Mouse (Mus musculus): Measurements from ENCODE around the gene Polr3g. TPM values are rescaled to one million over a fixed set of nuclear protein-coding genes. Genes with fewer than 3 reads are reported as not detected.
"Not testable (repeated sequence)": the region's sequence is repeated elsewhere in the genome, so short reads cannot be mapped to it uniquely, and the experiment has no call there.

Gene Polr3g
- polyA plus RNA-seq (2016; fragmentation: Nextera tagmentation; extraction: Ambion mirVana), result 7.5 and 9.0 TPM in 2 replicates

DNA sequence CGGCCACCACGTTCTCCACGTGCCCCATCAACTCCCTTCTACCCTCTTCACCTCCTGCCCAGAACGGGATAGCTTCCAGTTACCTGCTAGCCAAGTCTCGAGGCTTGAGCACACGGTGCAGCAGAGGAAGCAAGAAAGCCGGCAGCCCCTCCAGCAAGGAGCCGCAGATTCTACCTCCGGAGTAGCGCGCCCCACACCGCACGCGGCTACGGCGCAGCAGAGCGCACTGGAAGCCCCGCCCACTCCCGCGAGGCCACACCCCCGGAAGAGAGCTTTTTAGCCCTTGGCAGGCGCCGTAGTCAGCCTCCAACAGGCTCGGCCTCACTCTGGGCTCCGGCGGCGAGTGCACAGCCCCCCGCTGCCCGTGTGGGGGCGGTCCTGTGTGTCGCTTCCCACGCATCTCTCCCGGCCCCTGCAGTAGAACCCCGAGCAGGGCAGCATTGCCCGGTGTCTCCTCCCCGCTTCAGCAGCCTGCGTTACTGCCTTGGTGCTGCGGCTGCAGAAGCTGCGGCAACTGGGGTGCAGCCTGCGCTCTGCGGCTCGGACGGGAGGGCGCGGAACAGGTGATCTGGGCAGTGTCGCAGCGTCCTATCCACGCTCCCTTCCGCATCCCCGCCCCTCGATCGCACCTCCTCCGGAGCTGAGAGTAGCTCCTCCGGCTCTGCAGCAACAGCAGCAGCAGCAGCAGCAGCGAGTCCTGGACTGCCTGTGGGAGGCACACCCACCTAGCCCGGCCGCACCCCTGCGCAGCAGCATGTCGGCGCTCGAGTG is at the start of gene Polr3g, which contains the start of gene Mblac2:
Gene Polr3g, minus strand, starts transcription at position 239 of the 771 bp plus-strand sequence.
Gene Mblac2, plus strand, starts transcription at position 567 of the 771 bp plus-strand sequence.
- peak within 1 kb of the TSS; percentile 69 for H3K9ac ChIP-seq
- H3K27me3 ChIP-seq, result no peaks in the 10 kb centered on the region
- H3K9me3 ChIP-seq (replicated peaks), result no peaks in the 10 kb centered on the region
- peak within 1 kb of the TSS; percentile 67 for H3K4me3 ChIP-seq
- H3K36me3 ChIP-seq, result no peaks in the 10 kb centered on the region
- peak; percentile 98 for ATAC-seq (ENCODE audit: low FRiP score)
- H3K4me1 ChIP-seq, result peaks cover 15% of the 10 kb centered on the region
- WGBS, result under 1% methylated on average over 61 of the region's 61 CpGs
- peak within 1 kb of the TSS; percentile 88 for H3K27ac ChIP-seq
- H3K4me2 ChIP-seq (replicated peaks), result peak within 1 kb of the TSS; percentile 92

DNA sequence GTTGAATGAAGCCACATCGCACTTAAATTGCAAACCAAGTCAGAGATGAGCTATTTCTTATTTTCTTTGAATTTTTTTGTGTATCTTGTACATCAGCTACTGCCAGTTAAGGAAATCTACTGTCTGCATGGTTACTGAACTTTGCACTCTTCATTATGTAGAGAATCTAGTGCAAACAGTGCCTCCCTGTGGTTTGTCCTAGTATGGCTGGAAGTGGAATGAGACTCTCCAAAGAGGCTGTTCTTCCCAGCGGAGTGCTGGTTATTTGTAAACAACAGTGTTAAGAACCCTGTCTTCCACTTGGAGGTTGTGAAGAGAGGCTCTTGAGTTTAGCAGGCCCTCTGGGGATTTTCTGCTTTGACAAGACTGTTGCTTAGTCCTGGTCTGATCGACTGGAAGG is 49.6 kb upstream of the Polr3g start:
- H3K9me3 ChIP-seq (replicated peaks), result no peaks in the 10 kb centered on the region
- no peak overlapping the region for H3K4me2 ChIP-seq (replicated peaks)
- H3K27me3 ChIP-seq, result no peaks in the 10 kb centered on the region
- H3K36me3 ChIP-seq, result no peaks in the 10 kb centered on the region
- H3K4me3 ChIP-seq, result no peak overlapping the region
- no peak overlapping the region for H3K27ac ChIP-seq
- ATAC-seq (ENCODE audit: low FRiP score), result peak; percentile 42; the same call in 1 of the 2 replicates
- no peak overlapping the region for H3K9ac ChIP-seq
- 34% methylated on average over 3 of the region's 3 CpGs for WGBS
- no peaks in the 10 kb centered on the region for H3K4me1 ChIP-seq

DNA sequence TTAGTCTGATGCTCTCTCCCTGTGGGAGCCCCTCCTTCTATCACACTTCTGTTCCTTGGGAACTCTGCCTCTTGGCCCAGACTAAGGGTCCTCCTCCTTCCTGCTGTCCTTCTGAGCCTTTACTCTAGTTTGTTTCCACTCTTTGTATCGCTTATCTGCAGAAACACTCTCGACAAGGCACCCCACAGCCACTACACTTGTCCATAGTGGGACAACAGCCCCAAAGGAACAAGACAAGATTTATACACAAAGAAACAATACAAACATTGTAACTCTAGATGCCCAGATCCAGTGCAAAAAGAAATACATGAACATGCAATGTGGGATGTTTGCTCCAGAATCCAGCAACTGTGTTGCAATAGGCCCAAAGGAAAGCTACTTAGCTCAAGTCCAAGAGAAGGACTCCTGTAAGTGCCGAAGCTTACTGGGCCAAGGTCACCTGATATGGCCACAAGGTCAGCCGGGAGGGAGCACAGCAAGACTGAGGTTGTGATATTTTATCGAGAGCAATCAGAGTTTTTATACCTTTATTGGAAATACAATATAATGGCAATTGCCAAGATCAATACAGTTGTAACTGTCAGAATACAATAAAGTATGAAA is 46.3 kb upstream of the Polr3g start:
- WGBS, result 90% methylated on average over 5 of the region's 5 CpGs
- H3K27ac ChIP-seq, result no peak overlapping the region
- no peak overlapping the region for H3K4me2 ChIP-seq (replicated peaks)
- no peaks in the 10 kb centered on the region for H3K36me3 ChIP-seq
- no peaks in the 10 kb centered on the region for H3K4me1 ChIP-seq
- no peaks in the 10 kb centered on the region for H3K9me3 ChIP-seq (replicated peaks)
- H3K4me3 ChIP-seq, result no peak overlapping the region
- no peak for ATAC-seq (ENCODE audit: low FRiP score)
- H3K9ac ChIP-seq, result no peak overlapping the region
- no peaks in the 10 kb centered on the region for H3K27me3 ChIP-seq

DNA sequence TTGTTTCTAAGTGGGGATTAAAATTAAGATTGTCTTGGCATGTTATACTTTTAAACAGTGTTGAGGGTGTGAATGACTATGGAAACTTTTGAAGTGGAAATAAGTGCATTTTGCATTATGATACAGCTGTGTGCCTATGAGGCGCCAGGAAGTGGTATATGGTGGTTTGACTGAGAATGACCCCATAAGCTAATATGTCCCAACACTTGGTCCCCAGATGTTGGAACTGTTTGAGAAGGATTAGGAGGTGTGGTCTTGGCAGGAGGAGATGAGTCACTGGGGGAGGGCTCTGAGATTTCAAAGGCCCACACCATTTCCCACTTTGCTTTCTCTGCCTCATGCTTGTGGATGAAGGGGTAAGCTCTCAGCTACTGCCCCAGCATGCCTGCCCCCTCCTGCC is 44.5 kb upstream of the Polr3g start:
- no peak for ATAC-seq (ENCODE audit: low FRiP score)
- Histone ChIP-seq H3K27me3 (no peaks in the 10 kb centered on the region), H3K9ac (no peak overlapping the region), H3K4me1 (no peaks in the 10 kb centered on the region), H3K4me2 (replicated peaks) (no peak overlapping the region), H3K9me3 (replicated peaks) (no peaks in the 10 kb centered on the region), H3K36me3 (no peaks in the 10 kb centered on the region), H3K27ac (no peak overlapping the region), H3K4me3 (no peak overlapping the region)
- WGBS, result 90% methylated on average over 1 of the region's 1 CpGs

DNA sequence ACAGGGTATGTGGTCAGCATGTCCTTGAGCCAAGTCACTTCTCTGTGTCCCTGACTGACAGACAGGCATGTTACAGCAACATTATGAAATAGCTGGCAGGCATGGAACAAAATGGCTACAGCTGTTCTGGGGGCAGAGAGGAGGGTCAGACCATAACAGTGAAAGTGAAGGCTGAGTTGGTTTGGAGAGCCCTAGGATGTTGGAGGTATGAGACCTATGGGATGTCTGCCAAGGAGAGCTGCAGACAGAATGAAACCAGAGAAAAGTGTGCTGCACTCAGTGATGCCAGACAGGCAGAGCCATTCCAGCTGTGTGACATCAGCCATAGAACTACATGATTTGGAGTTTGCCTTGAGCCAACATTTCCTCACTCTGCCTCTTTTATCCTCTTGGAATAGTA is 44.1 kb upstream of the Polr3g start:
- H3K4me3 ChIP-seq, result no peak overlapping the region
- no peaks in the 10 kb centered on the region for H3K36me3 ChIP-seq
- no peak for ATAC-seq (ENCODE audit: low FRiP score)
- no peaks in the 10 kb centered on the region for H3K27me3 ChIP-seq
- no peak overlapping the region for H3K9ac ChIP-seq
- no peaks in the 10 kb centered on the region for H3K4me1 ChIP-seq
- no peak overlapping the region for H3K4me2 ChIP-seq (replicated peaks)
- no peaks in the 10 kb centered on the region for H3K9me3 ChIP-seq (replicated peaks)
- H3K27ac ChIP-seq, result no peak overlapping the region

DNA sequence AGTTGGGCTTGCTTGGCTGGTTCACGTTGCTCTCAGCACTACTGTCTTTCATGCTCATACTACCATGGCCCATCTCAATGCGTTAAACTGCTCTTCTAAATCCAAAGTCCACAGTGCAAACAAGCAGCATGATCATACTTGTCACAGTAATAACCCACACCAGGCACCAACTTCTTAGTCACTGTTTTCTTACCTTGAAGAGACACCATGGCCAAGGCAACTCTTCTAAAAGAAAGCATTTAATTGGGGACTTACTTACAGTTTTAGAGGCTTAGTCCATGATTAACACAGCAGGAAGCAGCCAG is 33.2 kb upstream of the Polr3g start:
- Histone ChIP-seq H3K27me3 (no peaks in the 10 kb centered on the region), H3K4me2 (replicated peaks) (no peak overlapping the region), H3K36me3 (no peaks in the 10 kb centered on the region), H3K9ac (no peak overlapping the region), H3K4me3 (no peak overlapping the region), H3K27ac (no peak overlapping the region), H3K4me1 (no peaks in the 10 kb centered on the region), H3K9me3 (replicated peaks) (no peaks in the 10 kb centered on the region)
- no peak for ATAC-seq (ENCODE audit: low FRiP score)
- WGBS, result 50% methylated on average over 2 of the region's 2 CpGs

DNA sequence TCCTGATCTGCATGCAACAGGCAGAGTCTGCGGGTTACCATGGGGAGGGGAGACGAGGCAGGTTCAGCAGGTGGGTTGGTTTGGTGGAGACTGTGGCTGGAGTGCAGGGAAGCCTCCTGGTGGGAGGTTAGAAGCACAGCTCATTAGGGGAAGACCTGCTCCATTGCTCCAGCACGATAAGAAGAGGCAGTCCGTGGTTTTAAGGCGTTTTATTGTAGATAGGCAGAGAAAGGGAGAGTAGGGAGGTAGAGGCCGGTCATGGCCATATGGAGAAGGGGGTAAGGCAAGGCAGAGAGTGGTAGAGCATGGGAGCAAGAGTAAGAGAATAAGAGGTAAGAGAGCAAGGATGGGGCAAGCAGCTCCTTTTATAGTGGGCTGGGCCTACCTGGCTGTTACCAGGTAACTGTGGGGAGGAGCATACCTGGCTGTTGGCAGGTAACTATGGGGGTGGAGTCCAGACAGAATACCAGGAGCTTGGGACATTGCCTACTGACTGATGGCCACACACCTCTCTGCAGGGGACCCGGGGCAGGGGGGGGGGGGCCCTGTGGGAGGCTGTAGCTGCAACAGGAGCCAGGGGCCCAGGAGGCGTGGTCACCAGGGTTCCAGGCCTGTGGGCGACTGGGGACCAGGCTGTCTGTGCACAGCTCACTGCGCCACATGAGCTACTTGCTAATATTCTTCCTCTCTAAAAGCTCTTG is 32.7 kb upstream of the Polr3g start:
- H3K27ac ChIP-seq, result no peak overlapping the region
- WGBS, result 53% methylated on average over 10 of the region's 10 CpGs
- no peak for ATAC-seq (ENCODE audit: low FRiP score)
- H3K4me2 ChIP-seq (replicated peaks), result no peak overlapping the region
- no peaks in the 10 kb centered on the region for H3K36me3 ChIP-seq
- no peaks in the 10 kb centered on the region for H3K27me3 ChIP-seq
- no peaks in the 10 kb centered on the region for H3K4me1 ChIP-seq
- no peak overlapping the region for H3K9ac ChIP-seq
- no peaks in the 10 kb centered on the region for H3K9me3 ChIP-seq (replicated peaks)
- no peak overlapping the region for H3K4me3 ChIP-seq

DNA sequence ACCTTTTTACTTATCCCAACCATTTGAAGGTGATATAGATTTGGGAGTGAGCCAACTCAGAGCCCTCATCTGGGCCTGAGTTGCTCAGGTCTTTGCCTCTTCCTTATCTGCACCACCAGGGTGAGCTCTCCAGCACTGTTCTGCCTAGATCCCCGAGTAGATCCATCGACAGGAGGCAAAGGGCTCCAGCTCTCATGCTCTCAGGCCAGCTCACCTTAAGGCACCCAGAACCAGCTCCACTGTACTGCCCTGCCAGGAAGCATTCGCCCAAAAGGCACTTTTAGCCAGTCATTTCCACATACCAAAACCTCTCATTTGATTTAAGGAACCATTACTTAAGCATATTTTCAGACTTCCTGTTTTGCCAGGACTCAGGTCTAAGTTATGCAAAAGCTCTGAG is 30.1 kb upstream of the Polr3g start:
- H3K27me3 ChIP-seq, result no peaks in the 10 kb centered on the region
- ATAC-seq (ENCODE audit: low FRiP score), result no peak
- no peak overlapping the region for H3K9ac ChIP-seq
- no peaks in the 10 kb centered on the region for H3K4me1 ChIP-seq
- no peaks in the 10 kb centered on the region for H3K9me3 ChIP-seq (replicated peaks)
- H3K4me2 ChIP-seq (replicated peaks), result no peak overlapping the region
- no peaks in the 10 kb centered on the region for H3K36me3 ChIP-seq
- H3K4me3 ChIP-seq, result no peak overlapping the region
- no peak overlapping the region for H3K27ac ChIP-seq
- 55% methylated on average over 3 of the region's 3 CpGs for WGBS

DNA sequence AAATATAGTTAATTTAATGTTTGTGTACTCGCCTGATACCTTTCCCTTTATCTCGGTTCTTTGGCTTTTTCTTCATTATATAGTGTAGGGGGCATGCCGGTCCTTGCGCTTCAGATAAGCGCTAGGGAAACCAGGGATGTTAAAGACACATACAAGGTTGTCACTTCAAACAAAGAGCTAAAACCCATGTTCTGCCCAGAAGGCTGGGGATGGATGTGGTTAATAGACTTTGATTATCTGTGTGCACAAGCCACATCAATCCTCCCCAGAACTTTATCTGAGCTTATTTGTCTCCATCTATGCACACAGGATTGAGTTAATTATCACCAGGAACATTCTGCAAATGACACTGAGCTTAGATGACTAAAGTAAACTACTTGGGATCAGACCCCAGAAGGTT is 25.8 kb upstream of the Polr3g start:
- Histone ChIP-seq H3K4me3 (no peak overlapping the region), H3K4me2 (replicated peaks) (no peak overlapping the region), H3K4me1 (no peaks in the 10 kb centered on the region), H3K27me3 (no peaks in the 10 kb centered on the region), H3K27ac (no peak overlapping the region), H3K9ac (no peak overlapping the region), H3K36me3 (no peaks in the 10 kb centered on the region), H3K9me3 (replicated peaks) (no peaks in the 10 kb centered on the region)
- 89% methylated on average over 5 of the region's 5 CpGs for WGBS
- no peak for ATAC-seq (ENCODE audit: low FRiP score)

DNA sequence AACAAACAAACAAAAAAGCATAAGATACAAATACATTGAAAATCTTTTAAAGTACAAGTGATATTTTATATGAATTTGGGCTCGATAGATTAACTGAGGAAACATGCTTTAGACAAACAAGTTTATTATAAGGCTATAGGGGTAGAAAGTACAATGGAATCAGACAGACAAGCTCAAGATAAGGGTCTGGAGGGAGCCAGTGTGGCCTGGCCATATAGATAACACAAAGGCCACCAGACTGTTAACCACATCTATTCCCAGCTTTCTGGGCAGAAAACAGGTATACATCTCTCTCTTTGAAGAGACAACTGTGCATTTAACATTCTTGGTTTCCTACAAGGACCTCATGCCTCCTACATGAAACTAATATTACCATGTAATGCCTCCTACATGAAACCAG is 19.5 kb upstream of the Polr3g start:
- H3K9me3 ChIP-seq (replicated peaks), result no peaks in the 10 kb centered on the region
- H3K36me3 ChIP-seq, result no peaks in the 10 kb centered on the region
- H3K27me3 ChIP-seq, result no peaks in the 10 kb centered on the region
- H3K4me2 ChIP-seq (replicated peaks), result no peak overlapping the region
- no peak overlapping the region for H3K9ac ChIP-seq
- 89% methylated on average over 1 of the region's 1 CpGs for WGBS
- H3K4me3 ChIP-seq, result no peak overlapping the region
- H3K4me1 ChIP-seq, result no peaks in the 10 kb centered on the region
- no peak for ATAC-seq (ENCODE audit: low FRiP score)
- H3K27ac ChIP-seq, result no peak overlapping the region

DNA sequence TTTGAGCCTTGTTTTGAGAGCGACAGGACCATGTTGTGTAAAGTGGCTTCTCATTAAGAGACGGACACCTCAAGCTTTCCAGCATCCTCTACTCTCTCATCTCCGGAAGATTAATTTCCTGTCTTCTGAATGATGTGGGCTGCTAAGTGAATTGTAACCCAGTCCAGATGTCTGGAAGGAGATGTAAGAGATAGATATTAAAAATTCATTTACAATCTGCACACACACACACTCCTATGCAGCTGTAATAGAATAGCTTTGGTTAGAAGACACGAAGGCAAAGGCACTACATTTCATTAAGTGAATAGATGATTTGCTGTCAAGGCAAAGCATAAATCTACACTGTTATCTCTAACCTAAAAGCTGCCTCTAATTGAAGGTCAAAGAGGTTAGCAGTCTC is 18.3 kb upstream of the Polr3g start:
- Histone ChIP-seq H3K4me1 (no peaks in the 10 kb centered on the region), H3K27me3 (no peaks in the 10 kb centered on the region), H3K4me3 (no peak overlapping the region), H3K9ac (no peak overlapping the region), H3K36me3 (no peaks in the 10 kb centered on the region), H3K9me3 (replicated peaks) (no peaks in the 10 kb centered on the region), H3K27ac (no peak overlapping the region), H3K4me2 (replicated peaks) (no peak overlapping the region)
- no peak for ATAC-seq (ENCODE audit: low FRiP score)
- 69% methylated on average over 4 of the region's 4 CpGs for WGBS

DNA sequence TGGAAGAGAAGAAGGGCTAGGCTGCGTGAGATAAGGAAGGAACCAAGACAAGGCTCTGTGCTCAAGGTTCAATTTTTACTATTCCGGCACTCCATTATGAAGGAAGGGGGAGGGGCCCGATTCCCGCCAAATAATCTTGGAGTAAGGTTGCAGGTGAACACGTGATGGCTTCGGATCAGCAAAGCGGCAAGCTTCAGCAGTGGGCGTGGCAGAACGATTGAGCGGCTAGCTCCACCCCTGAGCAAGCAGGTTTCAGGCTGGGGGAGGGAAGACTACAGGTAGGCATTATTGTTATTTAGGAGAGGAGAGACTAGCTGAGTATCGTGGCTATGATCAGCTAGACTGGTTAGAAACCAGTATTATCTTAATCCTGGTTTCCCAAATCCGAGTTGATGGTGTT is 17.3 kb upstream of the Polr3g start:
- H3K36me3 ChIP-seq; H3K9me3 ChIP-seq (replicated peaks); ATAC-seq (ENCODE audit: low FRiP score); H3K9ac ChIP-seq; H3K27me3 ChIP-seq; H3K4me2 ChIP-seq (replicated peaks); H3K4me1 ChIP-seq; H3K4me3 ChIP-seq; H3K27ac ChIP-seq: not testable (repeated sequence)
- 71% methylated on average over 12 of the region's 12 CpGs for WGBS

DNA sequence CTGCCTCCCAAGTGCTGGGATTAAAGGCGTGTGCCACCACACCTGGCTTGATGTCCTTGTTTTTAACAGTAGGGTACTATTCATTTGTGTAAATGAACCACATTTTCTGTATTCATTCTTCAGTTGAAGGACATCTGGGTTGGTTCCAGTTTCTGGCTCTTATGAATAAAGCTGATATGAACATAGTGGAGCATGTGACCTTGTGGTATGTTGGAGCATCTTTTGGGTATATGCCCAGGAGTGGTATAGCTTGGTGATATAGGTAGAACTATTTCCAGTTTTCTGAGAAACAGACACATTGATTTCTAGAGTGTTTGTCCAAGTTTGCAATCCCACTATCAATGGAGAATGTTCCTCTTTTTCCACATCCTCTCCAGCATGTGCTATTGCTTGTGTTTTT is 3.1 kb upstream of the Polr3g start:
- no peaks in the 10 kb centered on the region for H3K9me3 ChIP-seq (replicated peaks)
- H3K4me2 ChIP-seq (replicated peaks), result no peak overlapping the region
- no peak overlapping the region for H3K9ac ChIP-seq
- 87% methylated on average over 1 of the region's 1 CpGs for WGBS
- H3K36me3 ChIP-seq, result no peaks in the 10 kb centered on the region
- ATAC-seq (ENCODE audit: low FRiP score), result no peak
- H3K4me3 ChIP-seq, result no peak overlapping the region
- peaks cover 15% of the 10 kb centered on the region for H3K4me1 ChIP-seq
- H3K27ac ChIP-seq, result no peak overlapping the region
- H3K27me3 ChIP-seq, result no peaks in the 10 kb centered on the region

Data from hindbrain, embryonic 12.5 days (tissue).